In genomic region chr5:100266671-100267510, GRCm38 (mm10) we compare ENCODE assay signal across 13 mouse cellular contexts.
DNase-seq lines count a peak whose midpoint lies in the region; ATAC-seq and TF ChIP-seq lines count a peak whose summit lies in the region.
"Had no signal": no experiment of that assay in that cellular context is flagged by ENCODE, and none has a peak within 500 bp of the region (broad histone marks: within the 10 kb centered on the region; RNA-seq: fewer than 3 reads in every experiment).

No protein-coding gene starts in this region.

- peaks cover 8% of the 10 kb centered on the region for H3K4me1 ChIP-seq in heart, embryonic 12.5 days (replicated peaks)
- H3K4me1 ChIP-seq in heart, adult 2 months (ENCODE audit: control insufficient read depth, insufficient read depth, low read length) = no peaks in the 10 kb centered on the region
- 0 out of 2 replicates have a peak, but pooled peaks cover 3% of the 10 kb centered on the region for H3K4me1 ChIP-seq in hindbrain, embryonic 14.5 days (replicated peaks; ENCODE audit: control insufficient read depth, insufficient read depth, low read length)
- H3K4me1 ChIP-seq: forebrain, embryonic 15.5 days; liver, embryonic 12.5 days; megakaryocyte, embryonic 14.5 days had no signal

- TF ChIP-seq POLR2A in heart, adult 2 months (IDR thresholded peaks at IDR 0.05; ENCODE audit: insufficient read depth, low read depth, low read length) = no peak

- DNase-seq in heart, adult 2 months = no peak
- peak; percentile 6 for DNase-seq in urinary bladder, postnatal 14 days (ENCODE audit: low spot score)
- no peak for DNase-seq in urinary bladder, adult 2 months (ENCODE audit: low spot score)
- peak; percentile 40 for DNase-seq in hindbrain, embryonic 14.5 days (ENCODE audit: low spot score)
- DNase-seq in right cerebral cortex, postnatal 10 days (ENCODE audit: low spot score in 2 of 2) = no peak
- DNase-seq in spleen, postnatal 4 days (ENCODE audit: low spot score in 2 of 2) = no peak
- DNase-seq in kidney, postnatal 25 days = no peak
- DNase-seq: B cell, adult 2 months; heart, postnatal 14 days had no signal

- no peak overlapping the region for H3K27ac ChIP-seq in heart, embryonic 12.5 days (ENCODE audit: poor library complexity, severe bottlenecking)
- H3K27ac ChIP-seq in heart, adult 2 months = no peak overlapping the region
- peak overlapping the region; percentile 38; the same call in 1 of the 2 replicates for H3K27ac ChIP-seq in hindbrain, embryonic 14.5 days
- H3K27ac ChIP-seq: forebrain, embryonic 15.5 days; liver, embryonic 12.5 days had no signal

- H3K9me3 ChIP-seq in heart, embryonic 12.5 days (replicated peaks) = 0 out of 2 replicates have a peak, but pooled peaks cover 3% of the 10 kb centered on the region
- H3K9me3 ChIP-seq in hindbrain, embryonic 14.5 days (ENCODE audit: control insufficient read depth, low read length) = no peaks in the 10 kb centered on the region
- H3K9me3 ChIP-seq: forebrain, embryonic 15.5 days had no signal

- 59% methylated on average over 17 of the region's 17 CpGs for WGBS in heart, embryonic 12.5 days
- WGBS in heart, adult 2 months = 60% methylated on average over 17 of the region's 17 CpGs
- 54% methylated on average over 17 of the region's 17 CpGs for WGBS in hindbrain, embryonic 14.5 days

- no peak overlapping the region for H3K4me2 ChIP-seq in heart, embryonic 12.5 days
- 0 out of 2 replicates have a peak overlapping the region, but pooled peaks have one; percentile 4 for H3K4me2 ChIP-seq in hindbrain, embryonic 14.5 days (replicated peaks)
- H3K4me2 ChIP-seq: forebrain, embryonic 15.5 days; liver, embryonic 12.5 days had no signal

- intact Hi-C loops in heart, adult 2 months (cut with DNase I) = no loop called here

- H3K9ac ChIP-seq in heart, embryonic 12.5 days = peak overlapping the region; percentile 7; the same call in 1 of the 2 replicates
- no peak overlapping the region for H3K9ac ChIP-seq in heart, adult 2 months (ENCODE audit: low read depth, low read length)
- no peak overlapping the region; the same call in 1 of the 2 replicates for H3K9ac ChIP-seq in hindbrain, embryonic 14.5 days
- H3K9ac ChIP-seq: forebrain, embryonic 15.5 days; liver, embryonic 12.5 days had no signal

- H3K79me2 ChIP-seq in heart, adult 2 months (replicated peaks; ENCODE audit: control insufficient read depth, insufficient read depth, low read length) = no peaks in the 10 kb centered on the region

- H3K4me3 ChIP-seq in heart, embryonic 12.5 days = no peak overlapping the region
- no peak overlapping the region for H3K4me3 ChIP-seq in heart, adult 2 months
- H3K4me3 ChIP-seq in hindbrain, embryonic 14.5 days (replicated peaks; ENCODE audit: low read length) = no peak overlapping the region
- H3K4me3 ChIP-seq: forebrain, embryonic 15.5 days; liver, embryonic 12.5 days; megakaryocyte, embryonic 14.5 days had no signal

- TF ChIP-seq CTCF in heart, adult 2 months (IDR thresholded peaks at IDR 0.05) = no peak

- no peaks in the 10 kb centered on the region for H3K36me3 ChIP-seq in heart, embryonic 12.5 days
- H3K36me3 ChIP-seq in heart, adult 2 months (ENCODE audit: control insufficient read depth, insufficient read depth, low read length) = no peaks in the 10 kb centered on the region
- H3K36me3 ChIP-seq in hindbrain, embryonic 14.5 days (replicated peaks; ENCODE audit: control insufficient read depth, insufficient read depth) = no peaks in the 10 kb centered on the region
- H3K36me3 ChIP-seq: forebrain, embryonic 15.5 days; liver, embryonic 12.5 days had no signal

- no peak for ATAC-seq in heart, embryonic 12.5 days (ENCODE audit: insufficient number of reproducible peaks, low FRiP score)
- peak; percentile 73; the same call in 1 of the 2 replicates for ATAC-seq in hindbrain, embryonic 14.5 days (ENCODE audit: low FRiP score)
- ATAC-seq: forebrain, embryonic 15.5 days; liver, embryonic 12.5 days had no signal

- no peaks in the 10 kb centered on the region for H3K27me3 ChIP-seq in heart, embryonic 12.5 days (replicated peaks)
- no peaks in the 10 kb centered on the region for H3K27me3 ChIP-seq in heart, adult 2 months (ENCODE audit: control insufficient read depth, insufficient read depth, low read length)
- no peaks in the 10 kb centered on the region for H3K27me3 ChIP-seq in hindbrain, embryonic 14.5 days (ENCODE audit: control insufficient read depth, insufficient read depth, low read length)
- H3K27me3 ChIP-seq: forebrain, embryonic 15.5 days; liver, embryonic 12.5 days; megakaryocyte, embryonic 14.5 days had no signal

- no peak for TF ChIP-seq EP300 in heart, adult 2 months (IDR thresholded peaks at IDR 0.05; ENCODE audit: insufficient read depth, low read depth, low read length)

Comparison
In these comparisons a context has a peak if more than half of its experiments do, and no peak if none do; other contexts are left out.
1. DNase-seq: peak in urinary bladder, postnatal 14 days (single experiment) and hindbrain, embryonic 14.5 days (single experiment); none in heart, adult 2 months (0 of 2), urinary bladder, adult 2 months (single experiment), right cerebral cortex, postnatal 10 days (0 of 2), spleen, postnatal 4 days (0 of 2) and kidney, postnatal 25 days (0 of 2).